Mouse (Mus musculus) B cell, adult 67 days (primary cell): ENCODE data around the gene Pde4dip. TPM values are rescaled to one million over a fixed set of nuclear protein-coding genes. Genes with fewer than 3 reads are reported as not detected.

Experiments
- total RNA-seq, 2 experiments: library from RNA; stranded (reverse); gene quantifications; 4 replicates each; pipeline ENCODE4 v1.2.4; 2023

Gene Pde4dip
- total RNA-seq = 10 to 100 TPM; 20.5 to 21.0 TPM

DNA sequence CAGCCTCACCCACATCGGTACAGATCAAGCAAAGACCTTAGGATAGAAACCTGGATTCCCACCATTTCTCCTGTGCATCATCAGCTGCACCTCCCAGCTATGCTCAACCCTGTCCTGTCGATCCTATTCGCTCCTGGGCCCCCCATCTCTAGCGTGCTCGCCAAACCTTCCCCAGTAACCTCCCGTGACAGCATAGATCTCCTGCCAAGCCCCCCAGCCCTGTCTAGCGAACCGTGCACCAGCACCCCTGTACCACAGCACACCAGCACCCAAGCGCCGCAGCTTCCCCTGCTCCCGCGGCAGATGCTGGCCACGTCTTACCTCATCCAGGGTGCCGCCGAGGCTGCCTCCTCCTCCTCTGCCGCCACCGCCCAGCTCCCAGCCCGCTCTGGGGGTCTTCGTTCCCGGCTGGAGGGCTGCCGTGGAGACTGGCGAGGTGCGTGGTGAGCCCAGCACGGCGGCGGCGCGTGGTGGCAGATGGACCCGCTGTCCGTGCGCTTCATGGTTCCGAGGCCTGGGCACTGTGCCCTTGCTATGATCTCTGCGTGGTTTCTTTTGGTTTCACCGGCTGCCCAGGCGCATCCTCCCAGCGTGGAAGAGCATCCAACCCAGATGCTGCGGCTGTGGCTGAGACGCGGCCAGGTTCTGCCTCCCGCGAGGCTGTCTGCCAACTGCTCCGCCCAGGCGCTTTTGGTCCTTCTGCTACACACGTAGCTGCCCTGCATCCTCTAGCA, at the start of gene Pde4dip:
Gene Pde4dip, minus strand, starts transcription at position 540 of the 734 bp plus-strand sequence.

DNA sequence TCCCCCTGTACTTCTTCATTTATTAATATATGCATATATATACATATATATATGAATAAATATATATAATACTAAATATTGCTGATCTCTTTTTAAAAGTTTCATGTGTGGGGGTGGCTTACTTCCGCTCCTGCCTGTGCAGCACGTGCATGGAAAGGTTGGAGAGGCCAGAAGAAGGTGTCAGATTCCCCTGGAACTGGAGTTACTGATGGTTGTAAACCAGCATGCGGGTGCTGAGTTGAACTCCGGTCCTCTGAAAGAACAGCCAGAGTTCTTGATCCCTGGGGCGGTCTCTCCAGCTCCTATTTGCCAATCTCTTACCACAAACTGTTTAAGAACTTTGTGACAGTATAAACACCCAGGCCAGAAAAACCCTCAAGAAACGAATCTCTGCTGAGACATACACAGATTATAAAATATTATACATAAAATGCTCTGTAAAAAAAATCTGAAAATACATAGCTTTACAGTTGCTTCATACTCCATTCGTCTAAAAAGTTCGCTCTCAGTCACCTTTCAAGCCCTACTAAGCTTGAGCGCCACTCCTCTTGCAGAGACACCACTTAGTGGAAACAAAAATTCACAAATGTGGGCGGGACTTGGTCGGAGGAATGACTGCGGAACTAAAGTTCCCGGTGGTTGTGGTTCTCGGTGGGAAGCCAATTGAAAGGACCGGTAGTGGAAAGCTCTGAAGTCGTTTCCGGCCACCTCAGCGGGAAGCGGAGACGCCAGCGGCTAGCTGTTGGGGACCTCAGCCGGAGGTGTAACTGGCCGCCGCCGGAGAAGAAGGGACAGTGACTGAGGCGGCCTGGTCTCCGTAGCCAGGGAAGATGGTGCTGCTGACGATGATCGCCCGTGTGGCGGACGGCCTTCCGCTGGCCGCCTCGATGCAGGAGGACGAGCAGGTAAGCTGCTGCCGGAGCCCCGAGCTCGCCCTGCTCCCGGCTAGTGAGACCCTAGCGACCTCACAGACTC, 12.3 kb upstream of the Pde4dip start, which contains the start of gene Sec22b:
Gene Sec22b, plus strand, starts transcription at position 675 of the 975 bp plus-strand sequence.

GRCm38 (mm10) chr3:97674644-97675110, 213.8 kb downstream of the Pde4dip start, which contains the start of gene Gm17651:
TSS of gene Gm17651 (minus strand) at chr3:97674694.

GRCm38 (mm10) chr3:97657655-97658411, 230.7 kb downstream of the Pde4dip start, which contains the start of gene Prkab2:
TSS of gene Prkab2 (plus strand) at chr3:97658193.

Other genes with a start within 250 kb of the Pde4dip start
- 10 to 100 TPM; 11.8 to 12.3 TPM for gene Prkab2, start 230.5 kb downstream of the Pde4dip start, total RNA-seq
- gene Gm17651, start 214.0 kb downstream of the Pde4dip start, total RNA-seq = not detected
- gene Sec22b, start 12.5 kb upstream of the Pde4dip start, total RNA-seq = 10 to 100 TPM; 55.8 to 57.2 TPM
- 100 to 1,000 TPM; 283 to 297 TPM for gene Notch2, start 124.8 kb upstream of the Pde4dip start, total RNA-seq